Mouse (Mus musculus) megakaryocyte, embryonic 14.5 days (primary cell): ENCODE data around the gene Lrrn4cl. TPM values are rescaled to one million over a fixed set of nuclear protein-coding genes. Genes with fewer than 3 reads are reported as not detected.
"Not testable (repeated sequence)": the region's sequence is repeated elsewhere in the genome, so short reads cannot be mapped to it uniquely, and the experiment has no call there.

Experiments
- H3K27me3 ChIP-seq: replicated peaks from 2 replicates; pipeline ENCODE3; 2012; ENCODE audit warnings: inconsistent platforms
- H3K36me3 ChIP-seq: replicated peaks from 2 replicates; pipeline ENCODE3; 2012; ENCODE audit warnings: low read length, inconsistent platforms, mixed read lengths
- H3K4me1 ChIP-seq: 2 replicates; pipeline ENCODE4 v1.6.1; 2012; ENCODE audit warnings: inconsistent platforms
- H3K4me3 ChIP-seq: replicated peaks from 2 replicates; pipeline ENCODE3; 2012; ENCODE audit warnings: moderate library complexity, mild to moderate bottlenecking, inconsistent platforms
- H3K9me3 ChIP-seq: 2 replicates; pipeline ENCODE4 v1.6.1; 2012; ENCODE audit warnings: inconsistent platforms
- FLI1 ChIP-seq: IDR thresholded peaks from 2 replicates; pipeline ENCODE4 v1.6.1; 2012; ENCODE audit warnings: low read length, inconsistent platforms, mixed read lengths
- GATA1 ChIP-seq: IDR thresholded peaks from 3 replicates; pipeline ENCODE4 v1.6.1; 2012; ENCODE audit warnings: mixed read lengths, low read length, inconsistent platforms, borderline replicate concordance
- polyA plus RNA-seq: library from polyadenylated mRNA; stranded (reverse); fragments of >175 nt; gene quantifications from 2 replicates; pipeline ENCODE4 v1.2.3, GENCODE M21; 2012; ENCODE audit warnings: low replicate concordance; ENCODE audit not compliant: insufficient read depth

The Lrrn4cl gene
- polyA plus RNA-seq, 1 experiment = 0.23 TPM

DNA sequence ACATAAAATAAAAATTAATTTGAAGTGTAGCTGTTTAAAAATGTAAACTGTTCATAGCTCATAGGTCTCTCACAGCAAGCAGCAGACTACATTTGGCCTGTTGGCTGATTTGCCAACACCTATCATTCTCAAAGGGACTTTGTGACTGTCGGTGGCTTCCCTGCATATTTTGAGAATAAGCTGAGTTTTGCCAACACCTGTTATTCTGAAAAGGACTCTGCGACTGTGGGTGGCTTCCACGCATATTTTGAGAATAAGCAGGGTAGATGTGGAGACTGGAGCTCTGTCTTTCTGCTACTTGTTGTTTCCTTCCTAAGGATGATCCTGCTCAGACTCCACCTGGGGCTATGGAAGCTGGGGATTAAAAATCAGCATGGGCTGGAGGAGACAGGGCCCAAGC is 2.5 kb downstream of the Lrrn4cl start:
- Histone ChIP-seq H3K27me3 (peaks cover 2% of the 10 kb centered on the region), H3K36me3 (peaks cover 13% of the 10 kb centered on the region), H3K9me3 (no peaks in the 10 kb centered on the region), H3K4me3 (no peak overlapping the region), H3K4me1 (peaks cover 19% of the 10 kb centered on the region)
- TF ChIP-seq GATA1 = no peak
- TF ChIP-seq FLI1 = no peak

DNA sequence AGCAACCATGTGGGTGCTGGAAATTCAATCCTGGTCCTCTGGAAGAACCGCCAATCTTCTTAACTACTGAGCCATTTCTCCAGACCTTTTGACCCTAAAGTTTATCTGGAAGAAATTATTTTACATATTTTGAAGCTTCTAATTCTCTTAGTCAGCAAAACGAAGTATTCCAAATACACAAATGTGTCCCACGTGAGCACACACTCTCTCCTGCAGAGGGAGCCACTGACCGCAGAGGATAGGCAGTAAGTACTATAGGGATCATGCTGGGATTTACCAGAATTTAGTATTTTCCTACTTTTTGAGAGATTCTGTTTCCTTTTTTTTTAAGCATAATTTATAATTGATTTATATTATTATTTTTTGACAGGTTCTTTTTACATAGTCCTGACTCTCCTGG is 7.1 kb downstream of the Lrrn4cl start:
- Histone ChIP-seq H3K36me3 (no peaks in the 10 kb centered on the region), H3K27me3 (no peaks in the 10 kb centered on the region)
- TF ChIP-seq GATA1 (no peak), FLI1 (no peak)

DNA sequence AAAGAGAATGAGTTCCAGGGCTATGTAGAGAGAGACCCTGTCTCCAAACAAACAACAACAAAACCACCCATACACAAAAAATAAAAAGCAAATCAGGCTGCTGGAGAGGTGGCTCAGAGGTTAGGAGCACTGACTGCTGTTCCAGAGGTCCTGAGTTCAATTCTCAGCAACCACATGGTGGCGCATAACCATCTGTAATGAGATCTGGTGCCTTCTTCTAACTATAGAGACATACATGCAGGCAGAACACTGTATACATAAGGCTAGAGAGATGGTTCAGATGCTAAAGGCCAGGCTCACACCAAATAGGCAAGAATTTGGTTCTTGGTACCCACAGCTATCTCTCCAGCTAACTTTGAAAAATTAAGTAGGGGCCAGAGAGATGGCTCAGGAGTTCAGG is 8.4 kb downstream of the Lrrn4cl start:
- Histone ChIP-seq H3K4me3 (no peak overlapping the region), H3K9me3 (no peaks in the 10 kb centered on the region), H3K27me3 (no peaks in the 10 kb centered on the region), H3K4me1 (peaks cover 5% of the 10 kb centered on the region; the same call in 1 of the 2 replicates), H3K36me3 (no peaks in the 10 kb centered on the region)
- TF ChIP-seq GATA1 (no peak), FLI1 (no peak)

More for the DNA sequence above, 7.1 kb downstream of the Lrrn4cl start:
- no peaks in the 10 kb centered on the region for H3K9me3 ChIP-seq
- H3K4me3 ChIP-seq = no peak overlapping the region
- peaks cover 5% of the 10 kb centered on the region; the same call in 1 of the 2 replicates for H3K4me1 ChIP-seq

- TF ChIP-seq GATA1 = no peak
- no peak for TF ChIP-seq FLI1
- no peaks in the 10 kb centered on the region for H3K9me3 ChIP-seq
Measured at GRCm38 (mm10) chr19:8864265-8864664, 13.7 kb downstream of the Lrrn4cl start.

DNA sequence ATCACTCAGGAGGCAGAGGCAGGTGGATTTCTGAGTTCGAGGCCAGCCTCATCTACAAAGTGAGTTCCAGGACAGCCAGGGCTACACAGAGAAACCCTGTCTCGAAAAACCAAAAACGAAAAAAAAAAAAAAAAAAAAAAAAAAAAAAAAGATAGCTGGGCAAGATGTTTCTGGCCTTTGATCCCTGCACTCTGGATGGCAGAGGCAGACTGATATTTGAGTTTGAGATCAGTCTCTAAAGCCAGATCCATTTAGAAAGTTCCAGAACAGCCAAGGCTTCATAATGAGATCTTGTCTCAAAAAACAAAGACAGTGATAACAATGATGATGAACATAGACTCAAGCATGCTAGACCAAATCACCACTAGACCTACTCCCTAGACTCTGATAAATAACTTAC is 19.8 kb downstream of the Lrrn4cl start:
- Histone ChIP-seq H3K4me1 (peaks cover 60% of the 10 kb centered on the region), H3K36me3 (peaks cover 32% of the 10 kb centered on the region), H3K4me3 (peak overlapping the region; percentile 97)
- not testable (repeated sequence) for H3K27me3 ChIP-seq, H3K9me3 ChIP-seq

More at GRCm38 (mm10) chr19:8864265-8864664, 13.7 kb downstream of the Lrrn4cl start:
- Histone ChIP-seq H3K4me1 (peaks cover 22% of the 10 kb centered on the region), H3K36me3 (no peaks in the 10 kb centered on the region), H3K4me3 (no peak overlapping the region), H3K27me3 (no peaks in the 10 kb centered on the region)

DNA sequence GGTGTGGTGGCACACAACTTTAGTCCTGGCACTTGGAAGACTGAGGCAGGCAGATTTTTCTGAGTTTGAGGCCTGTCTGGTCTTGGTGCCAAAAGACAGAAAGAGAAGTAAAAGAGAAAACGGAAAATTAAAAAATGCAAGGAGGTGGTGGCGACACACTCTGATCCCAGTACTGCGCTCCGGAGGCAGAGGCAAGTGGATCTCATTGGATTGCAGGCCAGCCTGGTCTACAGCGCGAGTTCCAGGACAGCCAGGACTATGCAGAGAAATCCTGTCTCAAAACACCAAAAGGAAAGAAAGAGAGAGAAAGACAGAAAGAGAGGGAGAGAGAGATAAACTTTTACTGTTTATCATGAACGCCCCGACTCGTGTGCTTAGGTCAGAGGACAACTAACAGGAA is 20.3 kb downstream of the Lrrn4cl start:
- H3K27me3 ChIP-seq = no peaks in the 10 kb centered on the region
- peak overlapping the region; percentile 97 for H3K4me3 ChIP-seq
- no peaks in the 10 kb centered on the region for H3K9me3 ChIP-seq
- H3K36me3 ChIP-seq = peaks cover 37% of the 10 kb centered on the region
- TF ChIP-seq GATA1 (no peak), FLI1 (no peak)
- peaks cover 60% of the 10 kb centered on the region for H3K4me1 ChIP-seq

DNA sequence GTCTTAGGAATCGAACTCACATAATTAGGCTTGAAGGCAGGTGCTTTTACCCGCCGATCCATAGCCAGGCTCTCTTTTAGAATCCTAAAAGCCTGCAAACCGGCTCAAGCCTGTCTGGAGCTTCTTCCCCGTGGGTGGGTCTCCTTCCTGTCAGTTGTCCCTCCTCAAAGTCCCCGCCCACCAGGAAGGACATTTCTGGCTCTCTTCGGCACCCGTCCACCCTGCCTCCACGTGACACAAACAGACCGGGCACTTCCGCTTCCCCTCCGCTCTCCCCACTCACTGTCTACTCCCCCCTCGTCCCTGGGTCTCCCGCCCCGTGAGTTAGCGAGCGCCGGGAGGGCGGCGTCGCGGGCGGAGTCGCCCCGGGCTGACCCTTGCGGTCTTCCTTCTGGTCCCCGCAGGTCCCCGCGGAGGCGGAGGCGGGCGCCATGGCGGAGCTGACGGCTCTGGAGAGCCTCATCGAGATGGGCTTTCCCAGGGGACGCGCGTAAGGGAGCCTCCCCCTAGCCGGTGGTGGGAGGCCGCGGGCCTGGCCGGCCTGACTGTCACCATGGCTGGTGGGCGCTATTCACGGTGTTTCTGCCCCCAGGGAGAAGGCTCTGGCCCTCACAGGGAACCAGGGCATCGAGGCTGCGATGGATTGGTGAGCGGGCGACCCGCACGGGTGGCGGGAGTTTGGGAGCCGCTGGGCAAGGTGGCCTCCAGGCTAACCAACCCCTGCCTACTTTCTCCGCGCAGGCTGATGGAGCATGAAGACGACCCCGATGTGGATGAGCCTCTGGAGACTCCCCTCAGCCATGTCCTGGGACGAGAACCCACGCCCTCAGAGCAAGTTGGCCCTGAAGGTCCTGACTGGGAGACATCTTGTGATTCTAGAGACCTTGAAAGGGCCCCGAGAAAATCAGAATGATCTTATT is 21.0 kb downstream of the Lrrn4cl start, which contains the start of gene Ubxn1:
Gene Ubxn1 (plus strand): TSS at position 230 of the 920 bp plus-strand sequence.
- no peak for TF ChIP-seq GATA1
- TF ChIP-seq FLI1 = peak; percentile 40; the same call in 1 of the 2 replicates
- Histone ChIP-seq H3K4me1 (peaks cover 56% of the 10 kb centered on the region), H3K9me3 (no peaks in the 10 kb centered on the region), H3K4me3 (peak within 1 kb of the TSS; percentile 97), H3K36me3 (peaks cover 44% of the 10 kb centered on the region), H3K27me3 (no peaks in the 10 kb centered on the region)

- Histone ChIP-seq H3K27me3 (no peaks in the 10 kb centered on the region), H3K36me3 (peaks cover 51% of the 10 kb centered on the region), H3K4me3 (peak overlapping the region; percentile 97), H3K9me3 (no peaks in the 10 kb centered on the region), H3K4me1 (peaks cover 53% of the 10 kb centered on the region)
- TF ChIP-seq GATA1 (no peak), FLI1 (no peak)
Measured at GRCm38 (mm10) chr19:8872266-8872840, 21.8 kb downstream of the Lrrn4cl start.

DNA sequence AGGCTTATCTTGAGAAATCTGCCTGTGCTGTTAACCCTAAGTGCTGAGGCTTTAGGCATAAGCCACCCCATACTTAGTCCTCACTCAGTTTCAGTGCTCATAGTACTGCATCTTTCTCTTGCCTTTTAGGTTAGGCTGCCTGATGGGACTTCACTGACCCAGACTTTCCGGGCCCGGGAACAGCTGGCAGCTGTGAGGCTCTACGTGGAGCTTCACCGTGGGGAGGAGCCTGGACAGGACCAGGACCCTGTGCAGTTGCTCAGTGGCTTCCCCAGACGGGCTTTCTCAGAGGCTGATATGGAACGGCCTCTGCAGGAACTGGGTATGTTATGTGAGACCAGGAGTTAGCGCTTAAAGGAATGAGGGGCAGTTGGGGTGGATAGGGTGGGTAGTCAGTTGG is 24.5 kb downstream of the Lrrn4cl start:
- no peak for TF ChIP-seq GATA1
- TF ChIP-seq FLI1 = no peak
- Histone ChIP-seq H3K36me3 (peaks cover 72% of the 10 kb centered on the region), H3K4me3 (peak overlapping the region; percentile 44), H3K4me1 (peaks cover 46% of the 10 kb centered on the region), H3K27me3 (no peaks in the 10 kb centered on the region), H3K9me3 (no peaks in the 10 kb centered on the region)
